Mouse (Mus musculus): Measurements from ENCODE around the gene Cpd.

- TF ChIP-seq POLR2A (IDR thresholded peaks at IDR 0.05; ENCODE audit: borderline replicate concordance, low read depth, low read length) (no peak), CTCF (IDR thresholded peaks at IDR 0.05; ENCODE audit: low read depth, low read length) (no peak)
Measured at GRCm38 (mm10) chr11:76889339-76890164, 42.7 kb upstream of the Cpd start.

Data from bone marrow macrophage, adult 2 months (primary cell).